34 mouse cellular contexts compared by ENCODE assay signal in the genomic region with DNA sequence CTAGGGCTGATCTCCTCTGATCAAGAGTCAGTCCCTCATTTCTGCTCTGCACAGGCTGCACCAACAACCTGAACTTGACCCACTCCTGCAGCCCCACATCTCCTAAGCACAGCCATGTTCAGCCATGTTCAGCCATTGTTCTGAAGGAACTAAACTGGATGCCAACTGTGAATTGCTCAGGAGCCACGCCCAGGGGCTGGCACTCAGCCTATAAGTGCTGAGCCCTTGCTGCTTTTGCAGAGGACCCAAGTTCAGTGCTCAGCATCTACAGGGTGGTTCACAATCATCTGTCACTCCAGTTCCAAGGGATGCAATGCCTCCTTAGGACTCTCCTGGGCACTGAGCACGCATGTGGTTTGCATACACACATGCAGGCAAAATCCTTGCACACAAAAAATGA. TPM values are rescaled to one million over a fixed set of nuclear protein-coding genes. Genes with fewer than 3 reads are reported as not detected.
DNase-seq lines count a peak whose midpoint lies in the region; ATAC-seq and TF ChIP-seq lines count a peak whose summit lies in the region.
"Had no signal": no experiment of that assay in that cellular context is flagged by ENCODE, and none has a peak within 500 bp of the region (broad histone marks: within the 10 kb centered on the region; RNA-seq: fewer than 3 reads in every experiment).

No protein-coding gene starts in this region.

- WGBS in large intestine, adult 2 months = 53% methylated on average over 2 of the region's 2 CpGs
- 94% methylated on average over 2 of the region's 2 CpGs for WGBS in thymus, adult 2 months
- 78% methylated on average over 2 of the region's 2 CpGs for WGBS in hindbrain, postnatal 0 days

- H3K27me3 ChIP-seq in thymus, adult 2 months (ENCODE audit: control insufficient read depth, insufficient read depth, low read length) = no peaks in the 10 kb centered on the region
- no peaks in the 10 kb centered on the region for H3K27me3 ChIP-seq in hindbrain, postnatal 0 days (ENCODE audit: insufficient read depth, low read length)
- H3K27me3 ChIP-seq: embryonic facial prominence, embryonic 12.5 days; forebrain, embryonic 12.5 days; forebrain, embryonic 15.5 days; Patski had no signal

- TF ChIP-seq CTCF in thymus, adult 2 months (IDR thresholded peaks at IDR 0.05; ENCODE audit: borderline replicate concordance, control insufficient read depth, extremely low read depth, insufficient read depth, low read length, poor library complexity) = no peak
- no peak for TF ChIP-seq CTCF in hindbrain, postnatal 0 days (IDR thresholded peaks at IDR 0.05; ENCODE audit: low read depth)

- no peaks in the 10 kb centered on the region for H3K36me3 ChIP-seq in thymus, adult 2 months (ENCODE audit: control insufficient read depth, insufficient read depth, low read length)
- no peaks in the 10 kb centered on the region for H3K36me3 ChIP-seq in hindbrain, postnatal 0 days (ENCODE audit: insufficient read depth, low read length)
- H3K36me3 ChIP-seq: embryonic facial prominence, embryonic 12.5 days; forebrain, embryonic 12.5 days; forebrain, embryonic 15.5 days; G1E; heart, embryonic 10.5 days; heart, embryonic 13.5 days had no signal

- H3K27ac ChIP-seq in thymus, adult 2 months (ENCODE audit: control insufficient read depth, insufficient read depth, low read length) = no peak overlapping the region
- H3K27ac ChIP-seq in hindbrain, postnatal 0 days = no peak overlapping the region
- H3K27ac ChIP-seq: embryonic facial prominence, embryonic 12.5 days; forebrain, embryonic 12.5 days; forebrain, embryonic 15.5 days; heart, adult 2 months; heart, embryonic 10.5 days; heart, embryonic 13.5 days; hindbrain, embryonic 14.5 days had no signal

- ATAC-seq in hindbrain, postnatal 0 days = no peak
- ATAC-seq: forebrain, embryonic 15.5 days; Patski had no signal

- no peak overlapping the region for H3K4me2 ChIP-seq in hindbrain, postnatal 0 days (ENCODE audit: low read depth, low read length)
- H3K4me2 ChIP-seq: embryonic facial prominence, embryonic 12.5 days; forebrain, embryonic 12.5 days; forebrain, embryonic 15.5 days; heart, embryonic 13.5 days; hindbrain, embryonic 14.5 days had no signal

- TF ChIP-seq POLR2A in thymus, adult 2 months (IDR thresholded peaks at IDR 0.05; ENCODE audit: control insufficient read depth, extremely low read depth, insufficient read depth, low read length, poor library complexity) = no peak

- no peak overlapping the region for H3K4me3 ChIP-seq in thymus, adult 2 months (ENCODE audit: control insufficient read depth, insufficient read depth, low read length)
- no peak overlapping the region for H3K4me3 ChIP-seq in hindbrain, postnatal 0 days (ENCODE audit: low read length)
- H3K4me3 ChIP-seq: embryonic facial prominence, embryonic 12.5 days; erythroblast, embryonic 14.5 days; forebrain, embryonic 12.5 days; forebrain, embryonic 15.5 days; heart, adult 2 months; heart, embryonic 10.5 days; heart, embryonic 13.5 days had no signal

- peaks cover under 1% of the 10 kb centered on the region; the same call in 1 of the 2 replicates for H3K4me1 ChIP-seq in thymus, adult 2 months (replicated peaks; ENCODE audit: control insufficient read depth, insufficient read depth, low read length)
- H3K4me1 ChIP-seq in hindbrain, postnatal 0 days (ENCODE audit: insufficient read depth, low read length) = no peaks in the 10 kb centered on the region
- H3K4me1 ChIP-seq: embryonic facial prominence, embryonic 12.5 days; forebrain, embryonic 12.5 days; forebrain, embryonic 15.5 days; heart, embryonic 10.5 days; heart, embryonic 13.5 days had no signal

- no peaks in the 10 kb centered on the region for H3K9me3 ChIP-seq in hindbrain, postnatal 0 days (ENCODE audit: low read length)
- H3K9me3 ChIP-seq: embryonic facial prominence, embryonic 12.5 days; forebrain, embryonic 12.5 days; forebrain, embryonic 15.5 days; G1E; heart, embryonic 10.5 days; heart, embryonic 13.5 days had no signal

- DNase-seq in 3T3-L1 (ENCODE audit: low read depth, low spot score) (peak; percentile 76), 416B (ENCODE audit: low read depth) (peak; percentile 19), NIH3T3 (ENCODE audit: low read depth) (peak; percentile 80)
- DNase-seq in large intestine, adult 2 months (ENCODE audit: low read depth, low spot score) = peak; percentile 48
- DNase-seq in thymus, adult 2 months = no peak
- no peak for DNase-seq in left cerebral cortex, adult 11 months (ENCODE audit: low spot score)
- no peak for DNase-seq in urinary bladder, adult 18-20 months (ENCODE audit: low spot score in 2 of 2)
- DNase-seq in hindbrain, postnatal 0 days (ENCODE audit: low spot score) = no peak
- DNase-seq: adrenal gland, adult 2 months; adrenal gland, postnatal 14 days; B cell, adult 2 months; cerebellum, adult 18-20 months; cerebellum, adult 9-10 months; cerebellum, postnatal 14 days; gastrocnemius, postnatal 10 days; gastrocnemius, postnatal 36 days; heart, adult 2 months; heart, postnatal 14 days; heart, postnatal 4 days had no signal

- no peak overlapping the region for H3K9ac ChIP-seq in hindbrain, postnatal 0 days (replicated peaks; ENCODE audit: low read length)
- H3K9ac ChIP-seq: embryonic facial prominence, embryonic 12.5 days; forebrain, embryonic 12.5 days; forebrain, embryonic 15.5 days; heart, embryonic 13.5 days; hindbrain, embryonic 14.5 days had no signal

RNA-seq across cellular contexts. Expression of a gene that starts 15.0 kb away (rescaled TPM):
- polyA plus RNA-seq in large intestine, adult 2 months (2012; rRNA removed) = 0.11 and 0.16 TPM in 2 replicates
- polyA plus RNA-seq in thymus, adult 2 months (2012; rRNA removed) = 0.52 and 1.0 TPM in 2 replicates
- total RNA-seq in hindbrain, postnatal 0 days (2014; rRNA removed) = 0.42 TPM in 1 of 2 replicates, not detected in the other
- not detected in 2 replicates for polyA plus RNA-seq in hindbrain, postnatal 0 days (2015; fragmentation: Nextera tagmentation; extraction: Ambion mirVana)
- total RNA-seq: adrenal gland, adult 2 months; adrenal gland, postnatal 14 days; CH12.LX; G1E; gastrocnemius, adult 18-20 months; gastrocnemius, postnatal 10 days; gastrocnemius, postnatal 36 days; granulocyte monocyte progenitor cell, adult 5-6 weeks; heart, adult 2 months; heart, postnatal 14 days; heart, postnatal 4 days had no signal
- polyA plus RNA-seq: adrenal gland, adult 2 months; forebrain, embryonic 15.5 days; G1E; heart, adult 2 months; heart, embryonic 16.5 days; hindbrain, embryonic 14.5 days; intestine, embryonic 14.5 days had no signal

RNA-seq across cellular contexts. Expression of a gene that starts 25.0 kb away (rescaled TPM):
- 11.1 and 22.9 TPM in 2 replicates for polyA plus RNA-seq in large intestine, adult 2 months (2012; rRNA removed)
- 0.98 and 2.5 TPM in 2 replicates for polyA plus RNA-seq in thymus, adult 2 months (2012; rRNA removed)
- not detected in 2 replicates for total RNA-seq in hindbrain, postnatal 0 days (2014; rRNA removed)
- polyA plus RNA-seq in hindbrain, postnatal 0 days (2015; fragmentation: Nextera tagmentation; extraction: Ambion mirVana) = 0.14 TPM in 1 of 2 replicates, not detected in the other
- total RNA-seq: CH12.LX; G1E; gastrocnemius, adult 18-20 months; gastrocnemius, postnatal 10 days; gastrocnemius, postnatal 36 days; granulocyte monocyte progenitor cell, adult 5-6 weeks; heart, adult 2 months; heart, postnatal 14 days; heart, postnatal 4 days had no signal
- polyA plus RNA-seq: erythroblast, embryonic 14.5 days; G1E; heart, adult 2 months had no signal

RNA-seq across cellular contexts. Expression of a gene that starts 32.6 kb away (rescaled TPM):
- polyA plus RNA-seq in large intestine, adult 2 months (2012; rRNA removed) = 291 and 302 TPM in 2 replicates
- 2.5 and 2.7 TPM in 2 replicates for polyA plus RNA-seq in thymus, adult 2 months (2012; rRNA removed)
- not detected in 2 replicates for total RNA-seq in hindbrain, postnatal 0 days (2014; rRNA removed)
- polyA plus RNA-seq in hindbrain, postnatal 0 days (2015; fragmentation: Nextera tagmentation; extraction: Ambion mirVana) = not detected in 2 replicates
- total RNA-seq: G1E; gastrocnemius, adult 18-20 months; gastrocnemius, postnatal 10 days; gastrocnemius, postnatal 36 days; granulocyte monocyte progenitor cell, adult 5-6 weeks; heart, adult 2 months; heart, postnatal 14 days; heart, postnatal 4 days had no signal
- polyA plus RNA-seq: embryonic facial prominence, embryonic 12.5 days; erythroblast, embryonic 14.5 days; forebrain, embryonic 12.5 days; forebrain, embryonic 15.5 days; G1E; heart, embryonic 13.5 days; hindbrain, embryonic 11.5 days; hindbrain, embryonic 14.5 days had no signal

RNA-seq across cellular contexts. Expression of a gene that starts 57.8 kb away (rescaled TPM):
- polyA plus RNA-seq in large intestine, adult 2 months (2012; rRNA removed) = not detected in 2 replicates
- polyA plus RNA-seq in thymus, adult 2 months (2012; rRNA removed) = 0.88 and 1.6 TPM in 2 replicates
- total RNA-seq in hindbrain, postnatal 0 days (2014; rRNA removed) = 1.4 TPM in 1 of 2 replicates, not detected in the other
- not detected in 2 replicates for polyA plus RNA-seq in hindbrain, postnatal 0 days (2015; fragmentation: Nextera tagmentation; extraction: Ambion mirVana)
- total RNA-seq: adrenal gland, adult 2 months; adrenal gland, postnatal 14 days; CH12.LX; G1E; gastrocnemius, adult 18-20 months; gastrocnemius, postnatal 10 days; gastrocnemius, postnatal 36 days; granulocyte monocyte progenitor cell, adult 5-6 weeks; heart, adult 2 months; heart, postnatal 14 days; heart, postnatal 4 days had no signal
- polyA plus RNA-seq: adrenal gland, adult 2 months; embryonic facial prominence, embryonic 12.5 days; erythroblast, embryonic 14.5 days; forebrain, embryonic 12.5 days; forebrain, embryonic 15.5 days; G1E; heart, adult 2 months; heart, embryonic 10.5 days; heart, embryonic 13.5 days; heart, embryonic 16.5 days; hindbrain, embryonic 11.5 days; hindbrain, embryonic 14.5 days; intestine, embryonic 14.5 days; Patski had no signal

Comparison
In these comparisons a context has a peak if more than half of its experiments do, and no peak if none do; other contexts are left out.
1. DNase-seq: peak in 3T3-L1 (single experiment), 416B (single experiment), NIH3T3 (single experiment) and large intestine, adult 2 months (single experiment); none in thymus, adult 2 months (single experiment), left cerebral cortex, adult 11 months (single experiment), urinary bladder, adult 18-20 months (0 of 2) and hindbrain, postnatal 0 days (single experiment).
2. RNA of a gene that starts 32.6 kb away (polyA plus RNA-seq): 291 to 302 TPM in large intestine, adult 2 months; 2.5 to 2.7 TPM in thymus, adult 2 months and not detected in hindbrain, postnatal 0 days; every median in the first group is over 10 times any median in the second.